ENCODE assay signal across 7 mouse cellular contexts in genomic region chr3:105717856-105718555, GRCm38 (mm10). TPM values are rescaled to one million over a fixed set of nuclear protein-coding genes. Genes with fewer than 3 reads are reported as not detected.
DNase-seq lines count a peak whose midpoint lies in the region; ATAC-seq lines count a peak whose summit lies in the region.

No protein-coding gene starts in this region.

- ATAC-seq in liver, embryonic 11.5 days (replicated peaks; ENCODE audit: low FRiP score), result no peak
- ATAC-seq in embryonic facial prominence, embryonic 11.5 days (replicated peaks; ENCODE audit: insufficient number of reproducible peaks, low FRiP score, low TSS enrichment, low read depth), result peak; percentile 46; the same call in 1 of the 2 replicates

- no peaks in the 10 kb centered on the region for H3K36me3 ChIP-seq in liver, embryonic 11.5 days (ENCODE audit: control insufficient read depth, insufficient read depth, low read length)
- H3K36me3 ChIP-seq in embryonic facial prominence, embryonic 11.5 days (replicated peaks; ENCODE audit: control insufficient read depth, insufficient read depth, low read depth, low read length), result no peaks in the 10 kb centered on the region
- H3K36me3 ChIP-seq in hindbrain, embryonic 10.5 days, result no peaks in the 10 kb centered on the region

- H3K27ac ChIP-seq in liver, embryonic 11.5 days (ENCODE audit: low read depth, low read length), result no peak overlapping the region
- no peak overlapping the region for H3K27ac ChIP-seq in embryonic facial prominence, embryonic 11.5 days (replicated peaks; ENCODE audit: low read depth, low read length)
- H3K27ac ChIP-seq in hindbrain, embryonic 10.5 days, result peak overlapping the region; percentile 67

- H3K9me3 ChIP-seq in liver, embryonic 11.5 days (ENCODE audit: control insufficient read depth, low read length), result no peaks in the 10 kb centered on the region
- no peaks in the 10 kb centered on the region for H3K9me3 ChIP-seq in embryonic facial prominence, embryonic 11.5 days (replicated peaks; ENCODE audit: control insufficient read depth, low read length)
- no peaks in the 10 kb centered on the region for H3K9me3 ChIP-seq in hindbrain, embryonic 10.5 days

- DNase-seq in liver, embryonic 11.5 days (ENCODE audit: low spot score), result peak; percentile 31
- DNase-seq in liver (no peak), adipocyte (ENCODE audit: low spot score) (no peak)
- DNase-seq in embryonic facial prominence, embryonic 11.5 days (ENCODE audit: low spot score), result peak; percentile 52
- DNase-seq in hindbrain, embryonic 10.5 days (ENCODE audit: low spot score), result no peak
- DNase-seq in retina, embryonic 14.5 days (ENCODE audit: low spot score), result peak; percentile 57
- no peak for DNase-seq in frontal cortex, adult 2 months (ENCODE audit: extremely low spot score in 1 of 2, low spot score in 1 of 2)

- H3K4me1 ChIP-seq in liver, embryonic 11.5 days (replicated peaks; ENCODE audit: control insufficient read depth, insufficient read depth, low read length), result no peaks in the 10 kb centered on the region
- peaks cover 6% of the 10 kb centered on the region for H3K4me1 ChIP-seq in embryonic facial prominence, embryonic 11.5 days (ENCODE audit: control insufficient read depth, insufficient read depth, low read length)
- peaks cover 55% of the 10 kb centered on the region for H3K4me1 ChIP-seq in hindbrain, embryonic 10.5 days (replicated peaks)

- no peaks in the 10 kb centered on the region for H3K27me3 ChIP-seq in liver, embryonic 11.5 days (replicated peaks; ENCODE audit: control insufficient read depth, insufficient read depth, low read length)
- no peaks in the 10 kb centered on the region for H3K27me3 ChIP-seq in embryonic facial prominence, embryonic 11.5 days (ENCODE audit: control insufficient read depth, insufficient read depth, low read length)
- no peaks in the 10 kb centered on the region for H3K27me3 ChIP-seq in hindbrain, embryonic 10.5 days (ENCODE audit: insufficient read depth, poor library complexity, severe bottlenecking)

- no peak overlapping the region for H3K4me2 ChIP-seq in liver, embryonic 11.5 days
- H3K4me2 ChIP-seq in embryonic facial prominence, embryonic 11.5 days (ENCODE audit: low read depth, low read length), result no peak overlapping the region

- H3K4me3 ChIP-seq in liver, embryonic 11.5 days (ENCODE audit: low read depth, low read length), result no peak overlapping the region
- no peak overlapping the region for H3K4me3 ChIP-seq in embryonic facial prominence, embryonic 11.5 days (ENCODE audit: low read depth, low read length)
- no peak overlapping the region for H3K4me3 ChIP-seq in hindbrain, embryonic 10.5 days

- H3K9ac ChIP-seq in liver, embryonic 11.5 days (ENCODE audit: low read depth, low read length), result no peak overlapping the region
- H3K9ac ChIP-seq in embryonic facial prominence, embryonic 11.5 days (replicated peaks; ENCODE audit: low read length), result no peak overlapping the region

- WGBS in liver, embryonic 11.5 days, result 72% methylated on average over 11 of the region's 11 CpGs
- 41% methylated on average over 11 of the region's 11 CpGs for WGBS in embryonic facial prominence, embryonic 11.5 days
- 54% methylated on average over 11 of the region's 11 CpGs for whole genome bisulfite sequencing in hindbrain, embryonic 10.5 days

RNA-seq across cellular contexts. Expression of gene Inka2, which starts 13.6 kb away (rescaled TPM):
- 0.23 and 0.36 TPM in 2 replicates for polyA plus RNA-seq in liver, embryonic 11.5 days (2014; fragmentation: Nextera tagmentation; extraction: Ambion mirVana)
- 0.80 and 1.3 TPM in 2 replicates for polyA plus RNA-seq in embryonic facial prominence, embryonic 11.5 days (2014; fragmentation: Nextera tagmentation; extraction: Ambion mirVana)
- 2.1 and 4.3 TPM in 2 replicates for polyA plus RNA-seq in hindbrain, embryonic 10.5 days (2016; fragmentation: Nextera tagmentation; extraction: Ambion mirVana)
- polyA plus RNA-seq in frontal cortex, adult 2 months (2012; rRNA removed), result 52.9 and 59.1 TPM in 2 replicates

RNA-seq across cellular contexts. Expression of gene Ddx20, which starts 30.6 kb away (rescaled TPM):
- polyA plus RNA-seq in liver, embryonic 11.5 days (2014; fragmentation: Nextera tagmentation; extraction: Ambion mirVana), result 41.0 and 45.9 TPM in 2 replicates
- polyA plus RNA-seq in embryonic facial prominence, embryonic 11.5 days (2014; fragmentation: Nextera tagmentation; extraction: Ambion mirVana), result 49.5 and 56.8 TPM in 2 replicates
- 42.0 and 49.6 TPM in 2 replicates for polyA plus RNA-seq in hindbrain, embryonic 10.5 days (2016; fragmentation: Nextera tagmentation; extraction: Ambion mirVana)
- 10.3 and 10.8 TPM in 2 replicates for polyA plus RNA-seq in frontal cortex, adult 2 months (2012; rRNA removed)

Comparison
In these comparisons a context has a peak if more than half of its experiments do, and no peak if none do; other contexts are left out.
1. DNase-seq: peak in liver, embryonic 11.5 days (single experiment), embryonic facial prominence, embryonic 11.5 days (single experiment) and retina, embryonic 14.5 days (single experiment); none in liver (single experiment), hindbrain, embryonic 10.5 days (single experiment), adipocyte (single experiment) and frontal cortex, adult 2 months (0 of 2).
2. RNA of gene Inka2, which starts 13.6 kb away (polyA plus RNA-seq): 52.9 to 59.1 TPM in frontal cortex, adult 2 months; 2.1 to 4.3 TPM in hindbrain, embryonic 10.5 days, 0.80 to 1.3 TPM in embryonic facial prominence, embryonic 11.5 days and 0.23 to 0.36 TPM in liver, embryonic 11.5 days; every median in the first group is over 10 times any median in the second.